Mouse (Mus musculus): Measurements from ENCODE around the gene Cope.

Cope gene

GRCm38 (mm10) chr8:70347443-70347842 lies 45.1 kb downstream of the Cope start:
- DNase-seq (ENCODE audit: low spot score in 2 of 2) = no peak

DNA sequence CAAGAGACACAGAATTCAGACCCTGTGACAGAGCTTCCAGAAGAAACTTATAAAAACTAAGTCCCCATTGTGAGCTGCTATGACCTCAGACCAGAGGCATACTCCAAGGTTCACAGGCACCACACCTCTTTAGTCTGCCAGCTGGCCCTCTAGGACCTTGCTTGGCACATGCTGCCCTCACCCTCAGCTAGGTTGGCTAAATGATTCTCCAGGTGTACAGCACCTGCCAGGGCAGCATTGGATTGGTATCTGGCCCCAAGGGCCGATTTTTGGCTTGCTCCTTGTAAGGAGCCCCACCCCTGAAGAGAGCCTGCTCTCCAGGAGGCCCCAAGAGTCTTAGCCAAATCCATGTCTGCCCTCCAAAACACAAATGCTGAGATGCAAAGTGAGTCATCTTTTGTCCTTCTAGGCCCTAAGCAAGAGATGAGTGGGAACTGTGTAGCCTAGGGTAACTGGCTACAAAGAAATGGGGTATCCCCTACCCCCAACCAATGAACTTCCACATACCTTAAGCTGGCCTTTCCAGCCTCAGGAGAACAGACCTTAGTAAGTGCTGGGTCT lies 45.6 kb downstream of the Cope start:
- DNase-seq (ENCODE audit: low spot score in 2 of 2) = no peak

DNA sequence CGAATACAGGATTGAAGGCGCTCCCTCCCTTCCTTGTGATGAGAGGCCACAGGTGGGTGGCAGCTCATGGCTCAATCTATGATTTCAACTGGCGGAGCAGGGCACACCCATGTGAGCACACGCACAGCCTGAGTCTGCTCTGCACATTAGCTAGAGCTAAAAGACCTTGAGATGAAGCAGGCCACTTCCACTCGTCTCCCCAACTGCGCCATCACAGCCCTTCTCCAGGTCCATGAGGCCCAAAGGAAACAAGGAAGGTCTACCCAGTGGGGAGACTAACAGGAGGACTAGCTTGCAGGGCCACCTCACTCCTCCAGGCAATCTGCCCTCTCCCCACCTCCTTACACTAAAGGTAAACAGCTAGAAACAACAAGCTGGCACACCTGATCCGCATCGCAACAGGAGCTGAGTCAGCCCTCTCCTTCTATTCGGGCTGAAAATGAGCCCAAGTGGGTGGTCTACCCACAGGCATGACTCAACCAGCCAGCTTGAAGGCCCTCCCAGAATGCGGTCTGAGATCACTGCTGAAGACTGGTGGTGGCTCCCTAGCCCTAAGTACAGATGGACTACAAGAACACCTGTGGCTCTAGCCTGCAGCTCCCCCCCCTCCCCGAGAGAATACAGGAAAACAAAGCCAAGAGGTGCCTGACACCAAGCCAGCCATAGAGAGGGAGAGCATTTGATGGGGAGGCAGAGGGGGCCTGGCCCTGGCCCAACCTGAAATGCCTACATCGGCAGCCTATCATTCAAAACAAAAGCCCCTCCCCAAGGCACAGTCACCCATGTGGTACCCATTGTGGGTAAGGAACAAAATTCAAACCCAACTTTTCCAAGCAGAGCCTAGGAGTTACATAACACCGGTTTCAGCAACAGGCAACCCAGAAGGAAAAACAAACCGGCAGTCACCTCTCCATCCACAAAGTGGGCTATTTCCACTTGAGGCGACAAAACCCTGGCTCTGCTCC lies 49.0 kb downstream of the Cope start:
- no peak for DNase-seq (ENCODE audit: low spot score in 2 of 2)

- DNase-seq (ENCODE audit: low spot score in 2 of 2) = no peak
Observed at GRCm38 (mm10) chr8:70352000-70352384, 49.7 kb downstream of the Cope start.

DNA sequence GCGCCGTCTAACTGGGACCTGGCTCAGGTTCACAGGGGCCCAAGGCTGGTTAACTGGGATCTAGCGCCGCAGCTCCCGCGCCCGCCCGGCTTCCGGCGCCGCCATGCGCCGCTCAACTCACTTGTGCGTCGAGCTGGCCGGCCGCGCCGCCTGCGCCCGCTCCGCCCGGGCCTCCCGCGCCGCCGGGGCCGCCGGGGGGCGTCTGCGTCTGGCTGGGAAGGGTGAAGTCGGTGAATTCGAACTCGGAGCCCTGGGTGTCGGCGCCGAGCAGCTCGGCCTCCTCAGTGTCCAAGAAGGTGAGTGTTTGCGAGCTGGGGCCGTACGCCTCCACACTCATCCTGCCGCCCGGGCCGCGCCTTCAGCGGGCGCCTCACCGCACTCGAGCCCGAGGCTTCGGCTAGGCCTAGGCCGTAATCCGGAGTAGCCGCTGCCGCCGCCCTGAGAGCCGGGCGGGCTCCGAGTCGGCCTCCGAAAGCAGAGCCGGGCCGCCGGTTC lies 50.4 kb downstream of the Cope start:
- no peak for DNase-seq (ENCODE audit: low spot score in 2 of 2)

DNA sequence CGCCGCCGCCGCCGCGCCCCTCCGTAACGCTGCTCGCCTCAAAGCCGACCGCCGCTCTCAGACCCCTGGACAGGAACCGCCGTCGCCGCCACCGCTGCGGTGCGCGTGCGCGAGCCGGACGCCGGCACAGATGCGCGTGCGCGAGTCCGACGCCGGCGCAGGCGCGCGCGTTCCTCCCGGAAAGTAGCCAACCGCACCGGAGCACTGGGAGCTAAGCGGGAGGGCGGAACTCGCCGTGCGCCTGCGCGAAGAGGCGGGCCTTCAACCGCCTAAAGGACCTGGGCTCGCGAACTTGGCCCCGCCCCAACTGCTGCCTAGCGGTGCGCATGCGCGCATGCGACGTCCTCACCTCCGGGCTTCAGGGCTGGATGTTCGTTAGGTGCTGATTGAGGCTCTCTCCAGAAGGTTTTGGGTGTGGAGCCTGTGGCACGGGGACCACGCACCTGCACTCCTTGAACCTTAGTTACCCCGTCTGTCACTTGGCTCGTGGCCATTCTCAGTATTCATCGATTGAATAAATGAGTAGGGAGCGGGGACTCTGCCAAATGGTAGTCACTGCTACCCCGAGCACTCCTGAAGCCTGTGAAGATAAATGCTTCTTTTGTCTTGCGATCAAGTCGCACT lies 51.0 kb downstream of the Cope start, which contains the start of gene Upf1:
TSS of gene Upf1 (minus strand) at position 85 of the 624 bp plus-strand sequence.
- DNase-seq (ENCODE audit: low spot score in 2 of 2) = peak; percentile 97 to 99

DNA sequence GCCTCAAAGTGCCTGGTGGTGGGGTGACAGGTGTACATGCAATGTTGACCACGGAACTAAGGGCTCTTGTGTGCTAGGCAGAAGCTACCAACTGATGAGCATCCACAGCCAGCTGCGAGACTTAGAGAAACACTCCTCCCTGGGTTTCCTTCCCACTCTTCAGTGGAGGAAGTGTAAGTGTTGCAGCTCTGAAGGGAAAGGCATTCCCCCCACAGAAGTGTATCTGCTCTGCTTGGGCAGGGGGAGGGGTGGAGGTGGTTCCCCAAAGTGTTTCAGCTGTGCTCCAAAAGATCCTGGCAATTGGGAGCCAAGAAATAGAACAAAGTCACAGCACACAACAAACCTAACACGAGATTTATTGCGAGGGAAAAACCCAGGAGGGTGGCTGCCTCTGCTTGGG lies 51.7 kb downstream of the Cope start:
- no peak for DNase-seq (ENCODE audit: low spot score in 2 of 2)

GRCm38 (mm10) chr8:70356111-70356510 lies 53.8 kb downstream of the Cope start:
- no peak for DNase-seq (ENCODE audit: low spot score in 2 of 2)

DNA sequence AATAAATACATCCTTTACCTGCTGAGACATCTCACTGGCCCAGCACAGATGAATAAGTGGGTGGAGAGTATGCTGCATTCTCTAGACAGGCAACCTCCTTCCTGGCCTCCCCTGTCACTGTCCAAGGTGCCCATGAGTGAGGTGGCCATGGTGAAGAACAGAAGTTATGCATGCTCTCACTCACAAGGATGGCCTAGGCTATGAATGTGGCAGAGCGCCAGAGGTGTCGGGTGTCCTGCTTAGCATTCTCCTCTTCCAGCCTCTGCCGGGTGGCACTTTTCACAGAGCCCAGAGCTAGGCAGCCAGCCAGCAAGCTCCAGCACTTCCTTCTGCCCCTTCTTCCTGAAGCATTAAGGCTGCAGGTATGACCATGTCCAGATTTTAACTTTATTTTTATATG lies 57.1 kb downstream of the Cope start:
- DNase-seq (ENCODE audit: low spot score in 2 of 2) = no peak

- DNase-seq (ENCODE audit: low spot score in 2 of 2) = peak; percentile 23 to 31
Observed at GRCm38 (mm10) chr8:70360769-70361168, 58.5 kb downstream of the Cope start.

DNA sequence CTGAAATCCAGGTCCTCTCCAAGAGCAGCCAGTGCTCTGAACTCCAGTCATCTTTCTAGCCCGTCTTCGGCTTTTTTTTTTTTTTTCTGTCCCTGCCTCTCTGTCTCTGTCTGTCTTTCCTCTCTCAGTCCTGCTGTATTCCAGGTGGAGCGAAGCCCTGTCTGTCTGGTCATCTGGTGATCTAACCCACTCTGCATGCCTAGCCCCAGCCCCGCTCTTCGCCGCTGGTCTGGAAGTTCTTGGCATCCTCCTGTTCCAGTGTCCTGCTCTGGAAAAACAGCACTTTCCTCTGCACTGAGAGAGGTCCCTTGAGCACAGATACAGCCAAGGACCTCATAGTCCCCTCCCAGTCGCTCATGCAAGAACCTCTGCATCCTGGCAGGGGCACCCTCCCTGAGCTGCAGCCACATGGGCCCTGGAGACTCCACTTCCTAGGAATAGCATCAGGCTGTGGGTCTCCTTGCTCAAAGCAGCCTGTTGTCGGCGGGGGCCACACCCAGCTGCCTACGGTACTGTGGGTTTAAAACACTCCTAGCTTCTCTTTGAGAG lies 59.2 kb downstream of the Cope start:
- no peak for DNase-seq (ENCODE audit: low spot score in 2 of 2)
